Mouse (Mus musculus): ENCODE measurements around the gene Rbx1. TPM values are rescaled to one million over a fixed set of nuclear protein-coding genes. Genes with fewer than 3 reads are reported as not detected.

The Rbx1 gene
- polyA plus RNA-seq, 1 experiment: 152 TPM

DNA sequence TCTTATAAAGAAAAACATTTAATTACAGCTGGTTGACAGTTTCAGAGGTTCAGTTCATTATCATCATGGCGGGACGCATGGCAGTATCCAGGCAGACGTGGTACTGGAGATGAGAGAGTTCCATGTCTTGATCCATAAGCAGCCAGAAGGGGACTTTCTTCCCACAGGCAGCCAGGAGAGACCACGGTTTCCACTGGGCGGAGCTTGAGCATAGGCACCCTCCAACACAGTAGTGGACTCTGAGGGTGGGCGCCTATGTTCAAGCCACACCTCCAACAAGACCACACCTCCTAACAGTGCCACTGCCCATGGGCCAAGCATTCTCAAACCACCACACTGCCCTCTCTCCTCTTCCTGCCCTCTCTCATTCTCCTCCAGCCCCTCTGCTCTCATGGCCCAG, 17.6 kb downstream of the Rbx1 start:
- no peak for DNase-seq (ENCODE audit: low spot score)

DNA sequence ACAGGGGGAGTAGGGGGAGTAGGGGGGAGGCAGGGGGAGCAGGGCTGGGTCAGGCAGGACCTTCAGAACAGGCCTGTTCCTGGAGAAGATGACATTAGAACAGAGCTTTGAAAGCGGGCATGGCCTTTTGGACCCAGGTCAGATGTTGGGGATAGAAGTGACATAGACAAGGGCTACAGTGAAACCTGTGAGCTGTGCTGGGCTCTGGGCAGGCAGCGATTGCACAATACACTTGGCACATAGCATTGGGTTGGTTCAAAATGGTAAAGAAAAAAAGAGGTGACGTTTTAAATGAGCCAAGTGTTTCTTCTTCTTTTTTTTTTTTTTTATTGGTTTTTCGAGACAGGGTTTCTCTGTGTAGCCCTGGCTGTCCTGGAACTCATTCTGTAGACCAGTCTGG, 19.4 kb downstream of the Rbx1 start:
- no peak for DNase-seq (ENCODE audit: low spot score)

DNA sequence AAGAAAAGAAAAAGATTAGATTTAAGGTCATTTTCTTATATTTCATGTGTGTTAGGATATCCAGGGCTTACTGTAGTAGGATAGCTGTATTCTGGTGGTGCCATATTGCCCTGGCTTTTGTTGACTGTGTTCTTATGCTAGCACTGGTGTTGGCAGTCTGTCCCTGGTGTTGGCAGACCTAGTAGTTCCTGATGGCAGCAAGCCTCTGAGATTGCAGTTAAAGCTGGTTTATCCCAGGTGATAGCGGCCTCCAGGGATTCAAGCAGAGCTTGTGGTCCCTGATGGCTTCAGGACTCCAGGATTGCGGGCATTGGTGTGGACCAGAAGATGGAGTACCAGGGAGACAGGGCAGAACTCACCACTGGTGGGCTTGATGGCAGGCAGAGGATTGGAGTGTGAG, 37.4 kb downstream of the Rbx1 start:
- no peak for DNase-seq (ENCODE audit: low spot score)

DNA sequence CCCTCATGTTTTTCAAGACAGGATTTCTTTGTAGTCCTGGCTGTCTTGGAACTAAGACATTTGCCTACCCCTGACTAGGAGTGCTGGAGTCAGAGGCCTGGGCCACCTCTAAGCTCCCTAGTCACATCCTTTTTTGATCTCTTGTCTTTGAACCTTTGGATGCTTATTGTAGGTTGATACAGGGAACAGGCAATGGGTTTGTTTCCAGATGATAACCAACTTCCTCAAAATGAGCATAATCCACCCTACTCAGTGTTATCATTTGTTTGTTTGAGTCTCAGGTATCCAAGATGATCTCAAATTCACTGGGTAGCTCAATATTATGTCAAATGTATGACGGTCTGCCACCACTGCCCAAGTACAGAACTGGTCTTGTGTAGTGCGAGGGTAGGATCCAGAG, 37.9 kb downstream of the Rbx1 start:
- DNase-seq (ENCODE audit: low spot score): no peak

DNA sequence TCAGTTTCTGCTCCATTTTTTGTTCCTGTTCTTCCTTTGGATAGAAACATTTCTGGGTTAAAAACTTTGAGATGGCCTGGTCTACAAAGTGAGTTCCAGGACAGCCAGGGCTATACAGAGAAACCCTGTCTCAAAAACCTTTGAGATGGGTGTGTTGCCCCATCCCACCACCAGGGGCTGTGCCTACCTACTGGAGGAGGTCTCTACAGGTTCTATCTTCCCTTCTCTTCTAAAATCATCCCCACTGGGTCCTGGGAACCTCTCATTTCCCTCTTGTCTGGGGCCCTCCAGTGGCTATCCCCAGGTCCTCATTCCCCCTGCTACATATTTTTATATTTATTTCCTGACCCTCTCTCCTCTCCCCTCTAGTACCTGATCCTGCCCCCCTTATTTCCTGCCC, 41.1 kb downstream of the Rbx1 start:
- DNase-seq (ENCODE audit: low spot score): no peak

DNA sequence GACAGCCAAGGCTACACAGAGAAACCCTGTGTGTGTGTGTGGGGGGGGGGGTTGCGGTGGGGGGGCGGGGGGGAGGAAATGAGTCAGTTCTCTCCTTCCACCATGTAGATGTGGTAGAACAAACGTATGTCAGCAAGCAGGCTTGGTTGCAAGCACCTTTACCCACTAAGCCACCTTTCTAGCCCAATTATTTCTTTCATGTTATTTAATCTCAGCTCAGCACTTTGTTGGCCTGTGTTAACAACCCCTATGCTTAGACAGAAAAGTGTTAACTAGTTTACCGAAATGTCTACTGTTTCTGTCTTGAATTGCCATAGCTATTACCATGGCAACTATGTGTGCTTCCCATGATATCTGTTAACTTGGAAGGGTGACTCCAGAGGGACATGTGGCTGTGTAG, 44.5 kb downstream of the Rbx1 start:
- no peak for DNase-seq (ENCODE audit: low spot score)

DNA sequence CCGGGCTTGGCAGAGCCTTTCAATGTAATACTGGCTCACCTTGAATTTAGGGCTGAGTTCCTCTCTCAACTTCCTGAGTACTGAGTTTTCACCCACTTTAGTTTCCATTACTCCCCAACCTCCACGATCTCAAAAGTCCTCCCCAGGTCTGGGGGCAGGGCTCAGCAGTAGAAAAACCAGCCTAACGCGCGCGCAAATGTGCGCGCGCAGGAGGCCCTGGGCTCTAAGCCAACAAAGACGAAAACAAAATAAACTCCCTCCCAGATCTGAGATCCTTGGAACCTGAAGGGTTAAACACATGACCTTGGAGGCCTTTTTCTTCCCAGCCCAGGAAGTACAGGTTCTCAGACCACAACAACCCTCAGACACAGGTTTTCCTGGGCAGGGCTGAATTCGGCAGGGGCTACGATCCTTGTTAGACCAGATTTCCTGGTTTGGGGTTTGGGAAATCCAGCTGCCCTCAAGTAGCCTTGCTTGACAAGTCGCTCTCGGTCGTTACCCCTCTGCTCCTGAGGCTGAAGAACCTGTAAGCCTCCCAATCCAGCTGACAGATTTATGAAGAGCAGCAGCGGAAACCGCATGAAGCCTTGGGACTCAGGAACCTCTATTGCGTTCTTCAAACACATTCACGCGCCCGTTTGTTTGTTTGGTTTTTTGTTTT, 45.6 kb downstream of the Rbx1 start:
- DNase-seq (ENCODE audit: low spot score): peak; percentile 53

DNA sequence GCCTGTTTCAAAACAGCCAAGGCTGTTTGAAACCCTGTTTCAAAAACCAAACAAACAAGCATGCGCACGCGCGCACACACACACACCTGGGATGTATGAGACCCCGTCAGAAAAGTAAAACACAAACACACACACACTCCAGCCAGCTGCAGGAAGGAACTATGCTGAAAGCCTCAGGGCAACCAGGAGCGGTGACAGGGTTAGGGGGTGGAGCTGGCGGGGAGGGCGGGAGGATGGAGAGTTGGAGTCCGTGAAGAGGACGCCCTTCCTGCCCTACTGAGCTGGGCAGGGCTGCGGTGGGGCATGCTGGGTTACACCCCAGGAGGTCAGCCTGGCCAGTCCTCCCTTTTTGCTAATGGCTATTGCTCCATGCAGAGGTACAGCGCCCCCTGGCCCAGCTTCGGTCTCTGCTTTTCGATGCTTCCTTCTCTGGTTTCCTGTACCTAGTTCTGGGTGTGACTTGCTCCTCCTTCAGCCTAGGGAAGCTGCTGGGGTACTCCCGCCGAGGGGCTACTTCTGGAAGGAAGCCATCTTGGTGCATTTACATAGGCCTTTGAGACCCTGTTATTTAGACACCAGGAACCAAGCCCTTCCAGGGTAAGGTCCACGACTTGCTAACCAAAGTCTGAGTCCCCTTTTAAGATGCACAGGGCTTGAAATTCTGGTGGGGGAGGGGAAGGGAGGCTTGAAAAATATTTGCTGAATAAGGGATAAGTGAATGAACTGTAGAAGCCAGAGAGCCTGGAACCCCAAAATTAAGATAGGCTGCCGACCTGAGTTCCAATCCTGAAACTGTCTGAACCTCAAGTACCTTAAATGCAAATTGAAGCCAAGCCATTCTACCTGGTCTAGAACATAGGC, 48.2 kb downstream of the Rbx1 start:
- peak; percentile 73 for DNase-seq (ENCODE audit: low spot score)

DNA sequence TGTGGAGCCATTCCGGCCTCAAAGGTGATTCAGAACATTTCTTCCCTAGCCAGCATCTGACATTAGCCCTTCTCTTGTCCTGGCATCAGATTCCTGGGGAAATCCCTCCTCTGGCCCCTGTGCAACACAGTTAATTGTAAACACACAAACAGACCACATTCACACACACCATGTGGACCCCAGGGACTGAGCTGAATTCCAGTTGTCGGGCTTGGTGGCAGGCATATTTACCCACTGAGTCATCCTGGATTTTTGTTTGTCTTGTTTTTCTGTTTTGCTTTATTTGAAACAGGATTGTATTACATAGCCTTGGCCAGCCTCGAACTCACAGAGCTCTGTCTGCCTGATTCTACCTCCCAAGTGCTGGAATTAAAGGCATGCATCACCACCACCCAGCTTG, 49.1 kb downstream of the Rbx1 start:
- no peak for DNase-seq (ENCODE audit: low spot score)

DNA sequence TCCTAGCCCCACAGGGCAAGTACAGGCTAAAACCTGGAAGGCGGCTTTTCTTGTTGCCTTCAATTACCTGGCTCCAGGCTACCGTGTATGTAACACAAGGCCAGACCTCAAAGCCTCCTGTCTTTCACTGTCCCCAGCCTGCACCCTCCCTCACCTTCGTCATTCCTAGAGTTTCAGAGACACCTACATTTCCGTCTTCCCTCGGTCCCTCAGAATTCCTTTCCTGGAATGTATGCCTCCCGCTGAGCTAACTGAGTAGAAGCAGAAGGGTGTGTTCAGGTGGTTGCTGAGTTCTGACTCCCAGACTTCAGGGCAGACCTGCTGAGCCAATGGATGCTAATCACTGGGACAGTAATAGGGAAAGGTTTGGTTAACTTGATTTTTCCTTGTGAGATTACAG, 51.9 kb downstream of the Rbx1 start:
- no peak for DNase-seq (ENCODE audit: low spot score)

DNA sequence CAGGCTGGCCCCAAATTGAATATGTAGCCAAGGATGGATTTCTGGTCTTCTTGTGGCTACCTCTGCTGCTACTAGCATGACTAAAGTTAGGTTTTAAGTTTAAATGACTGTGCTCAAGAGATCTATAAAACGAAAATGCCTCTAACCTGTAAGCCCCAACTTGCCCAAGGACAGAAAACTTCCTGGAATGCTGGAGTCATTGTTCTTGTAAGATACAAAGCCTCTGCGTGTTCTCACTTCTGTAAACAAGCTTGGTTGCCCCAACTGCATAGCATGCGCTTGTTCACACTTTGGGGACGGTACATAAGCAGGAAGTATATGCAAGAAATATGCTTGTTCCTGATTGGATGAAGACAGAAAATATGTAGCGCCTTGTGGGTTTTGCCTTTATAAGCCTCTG, 52.7 kb downstream of the Rbx1 start:
- no peak for DNase-seq (ENCODE audit: low spot score)

DNA sequence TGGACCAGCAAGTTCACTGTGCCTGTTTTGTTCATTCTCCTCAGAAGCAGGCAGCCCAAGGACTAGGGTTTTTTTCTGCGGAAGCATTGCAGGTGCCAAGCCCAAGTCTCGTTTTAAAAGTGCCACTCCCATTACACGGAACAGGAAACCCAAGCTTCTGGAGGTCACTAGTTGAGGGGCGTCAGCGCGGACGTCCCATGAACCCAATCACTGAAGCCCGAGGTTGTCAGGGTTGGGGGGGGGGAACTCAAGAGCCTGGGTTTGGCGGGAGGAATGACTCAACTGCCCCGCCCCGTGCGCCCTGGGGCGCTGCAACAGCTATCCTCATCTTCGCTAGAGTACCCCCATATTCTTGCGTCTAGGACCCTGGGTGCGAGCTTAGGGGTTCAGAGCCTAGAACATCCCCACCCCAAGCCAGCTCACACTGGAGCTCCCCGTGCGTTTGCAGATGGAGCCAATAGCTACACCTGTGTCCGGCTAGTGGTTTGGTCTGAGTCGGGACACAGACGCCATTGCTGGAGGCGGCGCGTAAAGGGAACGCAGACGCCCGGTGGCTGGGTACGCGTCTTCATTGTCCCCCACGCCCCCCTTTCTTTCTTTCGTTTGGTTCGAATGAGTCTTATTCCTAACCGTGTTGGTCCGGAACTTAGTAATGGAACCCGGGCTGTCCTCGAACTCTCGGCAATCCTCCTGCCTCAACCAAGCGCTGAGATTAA, 56.1 kb downstream of the Rbx1 start:
- DNase-seq (ENCODE audit: low spot score): peak; percentile 65

DNA sequence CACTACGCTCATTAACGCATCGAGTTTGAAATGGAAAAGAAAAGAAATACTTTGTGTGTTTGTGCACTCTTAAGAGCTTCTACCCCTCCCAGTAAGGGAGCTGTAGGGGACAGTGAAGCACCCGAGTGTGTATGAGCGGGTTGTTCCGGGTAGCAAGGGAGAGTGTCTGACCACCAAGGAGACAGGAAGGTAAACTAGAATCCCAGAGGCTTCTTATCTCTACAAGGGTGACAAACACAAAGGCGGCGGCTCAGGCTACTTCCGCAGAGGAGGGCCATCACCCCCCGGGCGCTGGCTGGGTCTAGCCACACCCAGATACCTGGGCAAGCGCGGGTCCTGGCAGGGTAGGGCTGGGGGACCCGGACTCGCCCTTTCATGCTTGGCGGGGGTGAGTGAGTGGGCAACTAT, 56.7 kb downstream of the Rbx1 start:
- no peak for DNase-seq (ENCODE audit: low spot score)

DNA sequence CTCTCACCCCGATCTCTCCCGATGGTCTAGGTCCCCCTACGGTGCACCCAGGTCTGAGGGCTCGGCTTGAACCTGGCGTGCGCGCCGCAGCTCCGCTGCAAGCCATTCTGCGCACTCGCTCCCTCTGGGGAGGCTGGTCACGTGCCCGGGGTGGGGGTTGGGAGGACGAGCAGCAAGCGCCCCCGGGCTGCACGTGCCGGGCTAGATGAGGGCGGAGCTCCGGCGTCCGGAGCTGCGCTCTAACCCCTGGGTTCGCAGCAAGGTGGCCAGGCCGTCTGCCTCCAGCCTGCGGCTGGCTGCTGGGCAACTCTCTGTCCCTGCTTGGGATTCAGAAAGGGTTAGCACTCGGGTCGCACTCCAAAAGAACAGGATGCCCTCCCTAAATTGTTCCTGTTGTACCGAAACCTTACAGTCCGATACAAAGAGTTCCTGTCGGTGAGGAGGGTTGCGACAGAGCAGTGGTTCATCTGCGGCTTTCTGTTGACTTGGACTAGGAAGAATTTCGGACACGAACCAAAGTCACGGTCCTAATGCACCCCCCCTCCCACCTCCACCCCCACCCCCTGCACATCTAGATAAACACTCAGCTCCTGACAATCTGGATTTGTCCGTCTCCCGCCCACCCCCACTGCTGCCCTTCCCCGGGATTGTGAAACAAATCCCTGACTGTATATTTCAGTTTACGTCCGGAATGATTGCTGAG, 57.2 kb downstream of the Rbx1 start:
- DNase-seq (ENCODE audit: low spot score): peak; percentile 99

DNA sequence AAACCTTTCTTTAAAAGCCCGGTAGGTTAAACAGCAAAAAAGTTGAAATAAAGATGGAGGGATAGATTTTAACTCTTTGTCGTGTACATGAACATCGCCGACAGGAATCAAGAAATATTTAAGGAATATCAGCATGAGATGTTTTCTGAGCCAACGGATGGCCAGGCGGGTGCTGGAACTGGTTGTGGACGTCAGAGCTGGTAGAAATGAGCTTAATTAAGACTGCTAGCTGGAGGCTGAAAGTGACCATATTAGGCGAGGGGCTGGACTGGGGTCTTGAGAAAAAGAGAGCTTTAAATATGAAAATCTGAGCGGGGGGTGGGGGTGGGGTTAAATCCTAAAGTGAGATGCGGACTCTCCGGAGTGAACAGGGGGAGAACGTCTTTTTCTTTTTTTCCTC, 57.8 kb downstream of the Rbx1 start:
- no peak for DNase-seq (ENCODE audit: low spot score)

Other genes with a start within 250 kb of the Rbx1 start
- gene Mchr1, start 230.8 kb upstream of the Rbx1 start, polyA plus RNA-seq (2012; rRNA removed): 7.9 and 9.9 TPM in 2 replicates
- gene Slc25a17, start 105.5 kb upstream of the Rbx1 start, polyA plus RNA-seq (2012; rRNA removed): 76.6 and 91.1 TPM in 2 replicates
- gene St13, start 66.2 kb upstream of the Rbx1 start, polyA plus RNA-seq (2012; rRNA removed): 67.1 and 80.0 TPM in 2 replicates
- gene Xpnpep3, start 66.2 kb upstream of the Rbx1 start, polyA plus RNA-seq (2012; rRNA removed): 8.1 and 8.2 TPM in 2 replicates
- gene Dnajb7, start 58.0 kb upstream of the Rbx1 start, polyA plus RNA-seq (2012; rRNA removed): 0.04 TPM in 1 of 2 replicates, not detected in the other
- gene Ep300, start 119.1 kb downstream of the Rbx1 start, polyA plus RNA-seq (2012; rRNA removed): 15.4 and 32.8 TPM in 2 replicates
- gene L3mbtl2, start 197.6 kb downstream of the Rbx1 start, polyA plus RNA-seq (2012; rRNA removed): 16.4 and 18.0 TPM in 2 replicates
- gene Chadl, start 231.0 kb downstream of the Rbx1 start, polyA plus RNA-seq (2012; rRNA removed): 3.0 and 3.9 TPM in 2 replicates

Data from urinary bladder, adult 2 months (tissue).